Mouse (Mus musculus) CH12F3 (cell line): ENCODE measurements around the gene Matn1.

Source experiments
- in situ Hi-C: fragments of 300-500 bp; cut with MboI; formaldehyde crosslinking; loops from 2 replicates; pipeline ENCODE4 v1.14.3; 2020; ENCODE audit warnings: low sequenced_read_pairs

Matn1 gene

GRCm38 (mm10) chr4:130944112-130944511 lies at the start of gene Matn1:
Gene Matn1 (plus strand): TSS chr4:130944385.
- in situ Hi-C loops: no loop called here

GRCm38 (mm10) chr4:130895701-130896100 lies 48.5 kb upstream of the Matn1 start:
- in situ Hi-C loops: loop anchor here (5.0 kb wide), 1 partner anchor 57 kb away; no protein-coding TSS in a partner anchor

GRCm38 (mm10) chr4:130896372-130896771 lies 47.8 kb upstream of the Matn1 start:
- in situ Hi-C loops: loop anchor here (5.0 kb wide), 1 partner anchor 56 kb away; no protein-coding TSS in a partner anchor

GRCm38 (mm10) chr4:130899383-130899781 lies 44.8 kb upstream of the Matn1 start:
- in situ Hi-C loops: loop anchor here (5.0 kb wide), 1 partner anchor 53 kb away; no protein-coding TSS in a partner anchor

DNA sequence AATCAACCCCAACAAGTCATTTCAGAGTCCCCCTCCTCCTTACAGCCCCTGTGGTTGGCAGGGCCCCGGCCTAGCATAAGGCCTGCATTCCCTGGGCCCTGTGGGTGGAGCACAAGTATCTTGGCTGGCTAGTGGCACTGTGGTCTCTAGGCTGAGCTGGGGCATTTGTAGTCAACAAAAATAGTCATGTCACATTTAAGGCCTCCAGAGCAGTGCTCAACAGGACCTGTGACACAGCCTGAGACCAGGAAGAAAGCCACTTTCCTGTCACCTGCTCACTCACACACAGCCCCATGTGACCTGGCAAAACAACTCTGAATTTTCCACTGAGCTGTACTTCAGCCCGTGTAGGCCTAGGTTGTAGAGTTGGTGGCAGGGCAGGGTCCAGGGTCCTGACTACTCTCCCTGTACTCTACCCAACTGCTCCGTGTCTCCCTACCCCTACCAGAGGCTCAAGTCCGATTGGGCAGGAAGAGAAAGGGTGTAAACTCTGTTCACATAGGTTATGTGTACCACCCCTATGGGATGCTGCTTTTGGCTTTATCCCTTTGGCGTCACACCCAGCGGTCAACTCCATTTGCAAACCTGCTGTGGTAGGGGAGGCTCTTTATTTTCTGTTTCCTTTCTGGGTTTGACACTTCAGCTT lies 44.3 kb upstream of the Matn1 start:
- in situ Hi-C loops: loop anchor here (5.0 kb wide), 1 partner anchor 52 kb away; no protein-coding TSS in a partner anchor

DNA sequence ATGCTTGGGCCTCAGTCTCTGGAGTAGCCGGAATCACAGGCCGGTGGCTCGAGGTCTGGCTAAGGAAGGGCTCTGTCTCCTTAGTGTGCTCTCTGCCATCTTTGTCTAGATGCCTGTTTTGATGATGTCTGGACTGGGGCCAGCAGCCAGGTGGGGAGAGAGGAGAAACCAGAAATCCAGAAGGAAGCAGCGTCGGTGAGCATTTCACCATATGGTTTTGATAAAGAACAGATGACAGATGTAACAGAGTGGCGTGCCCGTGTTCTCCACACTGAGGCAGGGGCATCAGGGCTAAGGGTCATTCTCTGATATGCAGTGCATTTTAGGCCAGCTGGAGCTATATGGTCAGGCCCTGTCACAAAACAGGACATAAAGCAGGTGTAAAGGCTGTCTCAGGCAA lies 43.4 kb upstream of the Matn1 start:
- in situ Hi-C loops: no loop called here

DNA sequence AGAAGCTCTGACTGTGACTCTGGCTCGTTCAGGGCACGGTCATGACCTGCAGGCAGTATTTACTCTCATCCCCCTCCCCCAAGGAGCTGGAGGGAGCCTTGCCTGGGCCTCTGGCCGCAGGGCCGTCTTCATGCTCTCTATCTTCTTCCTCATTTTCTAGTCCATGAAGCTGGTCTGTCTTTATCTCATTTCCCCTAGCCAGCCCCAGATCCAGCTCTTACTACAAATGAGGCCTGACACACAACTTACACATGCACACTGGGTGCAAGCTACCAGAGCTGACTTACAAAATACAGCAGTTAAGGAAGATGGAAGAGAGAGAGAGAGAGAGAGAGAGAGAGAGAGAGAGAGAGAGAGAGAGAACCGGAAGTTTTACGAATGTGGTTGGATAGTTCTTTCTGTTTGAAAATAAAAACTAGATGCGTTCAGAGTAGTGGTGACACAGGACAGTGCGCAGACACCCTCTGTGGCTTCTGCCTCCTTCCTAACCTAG lies 41.9 kb upstream of the Matn1 start:
- in situ Hi-C loops: no loop called here

- in situ Hi-C loops: no loop called here
Measured at GRCm38 (mm10) chr4:130905025-130905424, 39.2 kb upstream of the Matn1 start.

DNA sequence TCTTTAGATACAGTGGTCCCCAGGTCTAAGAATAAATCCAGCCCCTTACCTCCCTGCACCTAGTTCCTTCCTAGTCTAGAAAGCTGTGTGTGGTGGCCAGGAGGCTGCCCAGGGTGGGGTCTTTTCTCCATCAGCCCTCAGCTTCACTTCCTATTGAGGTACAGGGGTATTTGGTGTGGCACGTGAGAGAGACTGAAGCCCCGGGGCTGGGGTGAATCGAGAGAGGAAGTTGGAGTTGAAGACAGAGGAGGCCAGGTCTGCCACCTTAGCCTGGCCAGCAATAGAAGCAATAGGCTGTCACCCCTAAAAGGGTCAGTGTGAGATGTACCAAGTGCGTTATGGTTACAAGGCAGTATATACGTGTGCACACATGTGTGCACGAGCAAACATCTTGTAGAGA lies 38.3 kb upstream of the Matn1 start:
- in situ Hi-C loops: no loop called here

DNA sequence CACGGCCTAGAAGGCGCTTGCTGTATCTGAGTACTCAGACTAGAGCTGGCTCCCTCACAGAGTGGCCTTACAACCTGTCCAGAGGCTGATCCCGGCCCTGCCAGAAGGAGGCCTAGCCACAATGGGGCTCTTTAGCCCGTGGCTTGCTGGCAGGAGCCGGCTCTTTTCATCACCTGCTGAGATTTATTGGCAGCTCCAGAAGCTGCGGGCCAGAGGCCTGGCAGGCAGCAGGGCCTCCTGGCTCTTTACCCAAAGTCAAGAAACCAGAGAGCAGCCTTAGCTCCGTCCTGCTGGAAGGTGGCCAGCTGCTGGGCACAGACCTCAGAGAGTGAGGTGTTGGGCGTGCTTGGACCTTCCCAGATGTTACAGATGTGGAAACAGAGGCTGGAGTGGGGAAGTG lies 37.9 kb upstream of the Matn1 start:
- in situ Hi-C loops: no loop called here

GRCm38 (mm10) chr4:130907200-130908069 lies 36.8 kb upstream of the Matn1 start:
- in situ Hi-C loops: no loop called here

DNA sequence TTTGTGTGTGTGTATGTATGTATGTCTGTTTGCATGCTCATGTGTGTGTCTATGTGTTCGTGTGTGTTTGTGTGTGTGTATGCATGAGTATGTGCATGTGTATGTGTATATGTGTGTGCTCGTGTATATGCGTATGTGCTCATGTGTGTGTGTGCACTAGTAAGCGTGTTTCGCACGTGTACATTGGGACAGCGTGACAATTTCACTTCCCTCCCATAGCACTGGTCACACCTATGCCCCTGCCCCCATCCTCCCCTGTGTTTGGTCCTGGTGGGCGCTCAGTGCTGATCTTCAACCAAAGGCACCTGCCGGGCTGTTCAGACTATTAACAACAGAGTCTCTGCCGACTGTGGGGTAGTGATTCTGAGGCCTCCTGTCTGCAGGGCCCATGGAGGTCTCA lies 36.1 kb upstream of the Matn1 start:
- in situ Hi-C loops: no loop called here

DNA sequence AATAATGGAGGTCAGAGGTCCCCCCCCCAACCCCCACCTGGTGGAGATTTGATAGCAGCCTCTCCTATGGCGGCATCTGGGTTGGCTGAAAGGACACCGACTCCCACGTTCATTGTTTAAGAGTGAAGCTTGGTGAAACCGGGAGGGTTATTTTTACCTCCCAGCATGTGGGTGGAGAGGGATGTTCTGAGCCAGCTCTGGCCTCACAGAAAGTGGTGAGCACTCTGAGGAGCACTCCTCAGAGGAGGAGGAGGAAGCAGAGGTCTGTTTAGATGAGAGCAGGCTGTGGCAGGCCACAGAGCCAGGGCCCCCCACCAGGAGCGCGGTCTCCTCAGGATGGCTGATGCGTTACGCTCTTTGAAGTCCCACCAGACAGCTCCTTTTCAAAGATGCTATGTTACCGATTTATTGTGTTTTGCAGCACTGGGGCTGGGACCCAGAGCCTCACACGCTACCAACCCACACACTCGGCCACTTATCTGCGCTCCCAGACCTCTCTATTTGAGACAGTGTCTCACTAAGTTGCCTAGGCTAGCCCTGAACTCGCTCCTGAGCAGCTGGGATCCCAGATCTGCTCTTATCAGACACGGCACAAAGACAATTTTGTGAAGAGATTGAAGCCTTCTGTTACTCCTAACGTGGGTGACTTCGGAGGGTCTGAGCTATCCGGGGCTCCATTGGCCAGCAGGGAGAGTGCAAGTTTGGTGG lies 34.9 kb upstream of the Matn1 start:
- in situ Hi-C loops: no loop called here

- in situ Hi-C loops: no loop called here
Measured at GRCm38 (mm10) chr4:130910666-130911065, 33.5 kb upstream of the Matn1 start.

DNA sequence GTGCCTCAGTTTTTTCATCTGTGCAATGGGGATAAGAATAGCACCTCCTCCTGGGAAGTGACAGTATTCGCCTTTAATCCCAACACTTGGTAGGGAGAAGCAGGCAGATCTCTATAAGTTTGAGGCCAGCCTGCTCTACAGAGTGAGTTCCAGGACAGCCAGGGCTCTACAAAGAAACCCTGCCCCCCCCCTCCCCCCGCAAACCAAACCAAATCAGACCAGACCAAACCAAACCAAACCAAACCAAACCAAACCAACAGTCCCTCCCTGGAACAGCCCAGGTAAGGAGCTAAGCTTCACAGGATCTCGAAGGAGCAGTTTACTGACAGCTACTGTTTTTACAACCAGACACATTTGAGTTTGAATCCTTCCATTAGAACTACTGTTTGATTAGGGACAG lies 31.6 kb upstream of the Matn1 start:
- in situ Hi-C loops: no loop called here

DNA sequence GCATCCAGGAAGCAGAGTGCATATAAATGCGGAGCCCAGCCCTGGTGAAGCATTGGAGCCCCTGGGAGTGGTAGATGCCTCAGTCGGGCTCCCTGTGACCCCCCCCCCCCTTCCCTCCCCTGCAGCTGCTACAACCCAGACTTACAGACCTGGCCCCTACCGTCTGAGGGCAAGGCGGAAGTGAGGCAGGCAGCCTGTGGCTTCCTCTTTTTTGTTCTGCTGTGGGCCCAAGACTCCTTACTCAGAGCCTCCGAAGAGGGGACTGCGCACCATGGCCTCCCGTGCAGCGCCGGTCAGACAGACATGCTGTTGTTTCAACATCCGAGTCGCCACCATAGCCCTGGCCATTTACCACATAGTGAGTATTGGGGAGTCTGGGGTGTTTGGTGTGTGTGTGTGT lies 31.1 kb upstream of the Matn1 start, which contains the start of gene Laptm5:
TSS of gene Laptm5 (plus strand) at position 49 of the 400 bp plus-strand sequence.
- in situ Hi-C loops: no loop called here

DNA sequence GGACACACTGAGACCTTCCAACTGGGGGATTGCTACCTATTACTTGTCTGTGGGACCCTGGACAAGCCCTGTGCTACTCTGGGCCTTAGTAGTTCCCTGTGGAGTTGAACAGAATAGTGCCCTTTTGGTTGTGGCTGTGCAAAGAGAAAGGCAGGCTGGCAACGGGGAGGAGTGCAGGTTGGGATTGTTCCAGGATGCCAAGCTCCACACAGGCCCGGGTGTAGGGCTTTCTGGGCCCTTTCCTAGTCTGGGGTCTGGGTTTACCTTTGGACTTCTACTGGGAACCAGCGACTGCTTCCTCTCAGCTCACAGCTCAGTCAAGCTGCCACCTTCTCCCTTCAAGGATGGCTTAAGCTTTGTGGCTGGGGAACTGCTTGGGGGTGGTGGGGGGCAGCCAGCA lies 30.7 kb upstream of the Matn1 start:
- in situ Hi-C loops: no loop called here

GRCm38 (mm10) chr4:130914011-130914410 lies 30.2 kb upstream of the Matn1 start:
- in situ Hi-C loops: no loop called here

GRCm38 (mm10) chr4:130914527-130914926 lies 29.7 kb upstream of the Matn1 start:
- in situ Hi-C loops: no loop called here

DNA sequence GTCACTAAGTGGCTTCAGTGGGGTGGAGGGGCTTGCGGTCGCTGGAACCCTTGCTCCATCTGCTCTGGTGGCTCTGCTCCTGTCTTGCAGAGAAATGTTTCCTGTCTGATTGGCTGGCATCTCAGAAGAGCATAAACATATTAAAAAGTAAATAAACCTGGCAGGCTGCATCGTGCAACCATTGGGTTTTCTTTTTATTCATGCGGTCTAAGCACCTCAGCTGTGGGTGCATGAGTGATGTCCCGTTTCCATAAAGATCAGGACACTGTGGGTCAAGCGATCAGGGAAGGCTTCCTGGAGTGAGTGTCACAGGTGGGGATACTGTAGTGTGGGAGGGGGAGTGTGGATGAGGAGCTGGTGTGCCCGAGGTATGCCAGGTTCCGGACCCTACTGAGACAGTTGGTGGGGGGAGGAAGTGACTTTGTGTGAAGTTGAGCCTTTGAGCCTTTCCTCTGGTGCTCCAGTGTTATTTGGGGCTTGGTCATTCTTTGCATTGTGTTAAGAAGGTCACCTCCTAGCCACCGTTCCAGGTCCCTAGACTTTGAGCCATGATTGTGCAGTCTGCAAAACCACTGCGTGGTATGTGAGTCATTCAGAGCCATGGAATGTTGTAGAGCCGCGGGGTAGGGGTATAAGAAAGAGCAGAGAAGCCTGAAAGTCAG lies 29.0 kb upstream of the Matn1 start:
- in situ Hi-C loops: no loop called here

- in situ Hi-C loops: no loop called here
Measured at GRCm38 (mm10) chr4:130915668-130916035, 28.5 kb upstream of the Matn1 start.
